Mouse (Mus musculus) gastrocnemius, adult 18-20 months (tissue): ENCODE measurements around the gene Olfr1270. TPM values are rescaled to one million over a fixed set of nuclear protein-coding genes. Genes with fewer than 3 reads are reported as not detected.
"Not testable (repeated sequence)": the region's sequence is repeated elsewhere in the genome, so short reads cannot be mapped to it uniquely, and the experiment has no call there.

Experiments
- DNase-seq: peaks from one replicate; pipeline ENCODE4 v3.0.0; 2021; ENCODE audit warnings: low spot score
- long read RNA-seq, 2 experiments: library from polyadenylated mRNA; stranded (forward); transcript quantifications; one replicate each; pipeline ENCODE4 v2.0.0; 2021
- total RNA-seq, 2 experiments: library from RNA; stranded (reverse); gene quantifications; 2 replicates each; pipeline ENCODE4 v1.2.3; 2021

The Olfr1270 gene
- total RNA-seq = not detected
- long read RNA-seq, experiment 1 = 0 reads
- long read RNA-seq, experiment 2 = 0 reads

DNA sequence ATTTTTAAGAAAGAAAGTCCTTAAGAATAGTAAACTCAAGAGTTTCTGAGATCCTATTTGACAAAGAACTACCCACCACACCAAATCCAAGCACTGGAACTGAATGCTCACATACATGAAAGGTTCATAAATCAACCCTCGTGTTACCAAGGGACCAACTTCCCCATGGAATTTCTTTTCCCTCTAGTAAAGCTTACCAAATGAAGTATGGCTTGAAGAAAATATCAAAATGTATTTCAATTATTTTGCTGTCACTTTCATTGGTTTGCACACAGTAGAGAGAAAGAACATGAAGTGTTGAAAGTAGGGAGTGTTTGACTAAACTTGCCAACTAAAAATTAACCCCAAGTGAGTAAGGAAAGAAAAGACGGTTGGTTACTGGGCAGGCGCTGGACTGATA lies at the start of gene Olfr1270:
Gene Olfr1270 (minus strand): TSS at position 101 of the 400 bp plus-strand sequence.
- DNase-seq = no peak

DNA sequence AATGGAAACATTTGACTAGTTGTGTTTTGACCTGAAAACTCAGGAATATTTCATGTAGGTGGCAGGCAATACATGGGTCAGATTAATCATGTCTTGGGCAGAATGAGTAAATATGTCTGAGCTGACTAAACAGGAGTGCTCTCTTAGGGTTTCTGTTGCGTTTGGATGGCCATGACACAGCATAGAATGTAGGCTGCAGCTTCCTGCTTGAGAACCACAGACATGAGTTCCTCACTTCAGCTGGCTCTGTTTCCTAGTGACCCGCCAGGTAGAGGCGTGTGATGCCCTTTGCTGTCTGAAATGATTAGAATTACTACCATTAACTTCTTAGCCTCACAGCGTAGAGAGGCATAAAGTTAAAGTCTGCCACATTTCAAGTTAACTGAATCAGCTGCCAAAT lies 46.7 kb upstream of the Olfr1270 start:
- not testable (repeated sequence) for DNase-seq

DNA sequence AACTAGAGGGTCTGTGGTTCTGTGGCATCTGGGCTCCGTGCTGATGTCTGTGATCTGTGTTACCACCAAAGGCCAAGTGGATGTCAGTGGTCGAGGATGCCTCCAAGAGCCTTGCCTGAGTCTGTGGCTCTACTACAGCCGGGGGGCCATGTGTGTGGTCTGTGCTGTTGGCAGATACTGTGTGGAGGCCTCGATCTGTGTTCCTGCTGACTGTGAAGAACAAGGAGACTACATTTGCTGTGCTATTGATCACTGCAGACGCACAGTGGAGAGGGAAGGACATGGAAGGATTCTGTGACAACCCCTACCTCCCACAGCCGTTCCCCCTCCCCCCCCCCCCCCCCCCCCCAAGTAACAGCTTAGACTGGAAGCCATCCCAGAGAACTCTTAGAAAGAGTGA lies 42.4 kb upstream of the Olfr1270 start:
- not testable (repeated sequence) for DNase-seq

DNA sequence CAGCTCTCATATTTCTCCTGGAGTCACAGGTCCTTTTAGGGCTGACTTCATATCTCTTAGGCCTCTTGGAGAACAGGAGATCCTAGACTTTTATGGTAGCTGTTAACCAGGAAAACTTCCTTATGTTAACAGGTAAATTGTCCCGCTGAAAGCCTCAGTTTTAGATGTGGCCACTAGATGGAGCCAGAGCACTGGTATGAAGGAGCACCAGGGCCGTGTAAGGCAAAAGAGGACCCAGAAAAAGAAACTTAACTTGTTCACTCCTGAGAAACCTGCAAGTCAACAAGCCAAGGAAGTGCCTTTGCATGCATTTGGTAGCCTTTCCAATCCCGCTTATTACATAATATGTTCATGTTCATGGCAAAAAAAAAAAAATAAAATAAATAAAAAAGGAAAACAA lies 41.9 kb upstream of the Olfr1270 start:
- not testable (repeated sequence) for DNase-seq

DNA sequence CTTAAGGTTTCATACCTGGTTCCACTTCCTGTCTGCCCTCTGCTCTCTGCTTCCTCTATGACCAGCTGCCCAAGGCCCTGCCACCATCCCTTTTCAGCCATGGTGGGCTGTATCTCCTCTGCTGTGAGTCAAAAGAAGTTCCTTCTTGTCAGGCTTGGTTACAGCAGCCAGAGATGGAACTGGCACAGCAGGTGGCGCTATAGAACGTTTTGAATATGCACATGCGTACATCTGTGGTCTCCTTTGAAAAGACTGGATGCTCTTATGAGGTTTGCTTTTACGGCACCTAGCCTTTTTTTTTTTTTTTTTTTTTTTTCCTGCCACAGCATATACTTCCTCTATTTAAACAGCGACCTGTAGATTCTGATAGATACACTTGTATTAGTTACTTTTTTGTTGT lies 34.2 kb upstream of the Olfr1270 start:
- DNase-seq = not testable (repeated sequence)

DNA sequence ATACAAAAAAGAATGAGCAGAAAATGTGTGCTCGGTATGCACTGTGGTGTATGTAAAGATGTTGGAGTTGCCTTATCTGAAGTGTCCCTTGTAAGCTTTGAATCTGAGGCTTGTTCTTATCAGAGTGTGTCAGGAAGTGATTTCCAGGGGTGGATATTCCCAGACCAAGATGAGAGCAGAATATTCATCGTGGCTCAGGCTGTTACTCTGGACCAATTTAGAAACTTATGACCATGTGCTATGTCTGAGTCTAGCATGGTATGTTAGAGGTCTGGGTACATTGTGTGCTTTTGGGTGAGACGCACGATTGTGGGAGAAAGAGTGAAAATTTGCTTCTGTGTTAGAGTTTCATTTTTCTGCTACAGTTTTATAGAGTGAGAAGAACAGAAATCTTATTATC lies 33.2 kb upstream of the Olfr1270 start:
- DNase-seq = not testable (repeated sequence)

DNA sequence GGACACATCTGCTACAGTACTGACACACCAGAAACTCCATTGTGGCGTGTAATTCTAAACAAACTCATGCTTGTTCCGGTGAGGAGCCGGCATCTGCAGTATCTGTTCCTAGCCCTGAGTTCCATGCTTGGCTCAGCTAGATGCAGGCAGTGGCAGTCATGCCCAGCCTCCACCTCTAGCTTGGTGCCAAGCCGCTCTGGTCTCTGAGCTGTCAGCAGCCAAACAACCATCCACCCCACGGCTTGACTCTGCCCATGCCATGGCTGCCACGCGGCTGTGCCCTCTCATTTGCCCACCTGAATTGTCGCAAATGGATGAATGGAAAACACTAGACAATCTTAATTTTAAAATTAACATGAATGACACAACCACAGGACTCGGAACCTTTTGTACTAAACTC lies 1.0 kb upstream of the Olfr1270 start:
- no peak for DNase-seq

DNA sequence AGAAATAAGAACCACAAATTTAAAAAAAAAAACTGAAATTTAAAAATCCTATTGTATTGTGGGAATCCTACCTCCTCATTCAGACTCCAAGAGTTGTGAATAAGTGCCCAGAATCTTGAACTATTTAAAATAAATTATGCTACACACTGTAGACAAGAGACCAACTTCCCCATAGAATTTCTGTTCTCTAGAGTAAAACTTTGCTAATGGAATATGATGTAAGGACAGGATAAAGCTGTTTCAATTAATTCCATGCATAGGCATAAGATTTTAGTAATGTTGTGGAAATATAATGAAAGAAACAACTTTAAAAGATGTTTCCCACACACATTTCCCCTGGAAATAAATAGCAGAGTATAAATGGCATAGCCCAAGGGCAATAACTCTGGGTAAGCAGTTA lies 10.7 kb downstream of the Olfr1270 start, which contains the start of gene Olfr32:
Gene Olfr32 (minus strand): TSS at position 101 of the 400 bp plus-strand sequence.
- DNase-seq = no peak

DNA sequence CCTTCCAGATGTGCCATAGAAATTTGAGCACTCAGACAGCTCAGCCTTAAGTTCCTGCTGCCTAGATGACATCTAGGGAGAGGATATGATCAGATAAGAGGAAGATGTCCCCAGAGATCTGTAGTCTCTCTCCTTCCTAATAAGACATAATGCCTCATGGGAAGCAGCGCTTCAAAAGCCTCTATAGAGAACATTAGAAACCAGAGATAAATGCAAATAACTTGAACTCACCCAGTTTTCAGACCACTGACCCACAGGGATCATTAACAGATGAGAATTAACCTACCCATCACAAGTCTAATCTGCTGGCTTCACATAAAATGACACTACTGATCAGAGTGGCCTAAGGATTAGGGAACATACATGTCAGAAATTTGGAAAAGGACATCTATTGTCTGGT lies 31.6 kb downstream of the Olfr1270 start, which contains the start of gene Olfr1269:
Gene Olfr1269 (minus strand): TSS at position 101 of the 400 bp plus-strand sequence.
- no peak for DNase-seq

Other genes with a start within 250 kb of the Olfr1270 start
- not detected for gene Olfr1258, start 225.8 kb downstream of the Olfr1270 start, total RNA-seq
- not detected for gene Olfr1259, start 204.4 kb downstream of the Olfr1270 start, total RNA-seq
- not detected for gene Olfr1260, start 178.8 kb downstream of the Olfr1270 start, total RNA-seq
- gene Olfr1261, start 161.9 kb downstream of the Olfr1270 start, total RNA-seq = not detected
- gene Olfr1262, start 152.9 kb downstream of the Olfr1270 start, total RNA-seq = not detected
- gene Olfr1263, start 141.0 kb downstream of the Olfr1270 start, total RNA-seq = not detected
- not detected for gene Olfr1264, start 127.5 kb downstream of the Olfr1270 start, total RNA-seq
- not detected for gene Olfr1265, start 117.8 kb downstream of the Olfr1270 start, total RNA-seq
- not detected for gene Olfr140, start 89.5 kb downstream of the Olfr1270 start, total RNA-seq
- not detected for gene Olfr1269, start 31.7 kb downstream of the Olfr1270 start, total RNA-seq
- not detected for gene Olfr32, start 10.8 kb downstream of the Olfr1270 start, total RNA-seq
- gene Olfr1506, start 71.4 kb upstream of the Olfr1270 start, total RNA-seq = not detected
- not detected for gene Olfr142, start 104.5 kb upstream of the Olfr1270 start, total RNA-seq
- gene Olfr1271, start 117.9 kb upstream of the Olfr1270 start, total RNA-seq = not detected
- gene Olfr1272, start 139.8 kb upstream of the Olfr1270 start, total RNA-seq = not detected
- not detected for gene Gm13769, start 169.1 kb upstream of the Olfr1270 start, total RNA-seq
- gene Olfr1274-ps, start 245.6 kb upstream of the Olfr1270 start, total RNA-seq = not detected